Mouse (Mus musculus) CH12.LX (cell line): Measurements from ENCODE around the gene Cry2. TPM values are rescaled to one million over a fixed set of nuclear protein-coding genes. Genes with fewer than 3 reads are reported as not detected.

Source experiments
- DNase-seq: peaks from one replicate; pipeline ENCODE4 v3.0.0-alpha.2; 2013; ENCODE audit errors: extremely low read depth
- H3K27ac ChIP-seq: 2 replicates; pipeline ENCODE4 v1.5.1; 2012; ENCODE audit warnings: low read depth, mild to moderate bottlenecking, control low read depth, moderate library complexity; ENCODE audit not compliant: insufficient read depth
- H3K27me3 ChIP-seq: replicated peaks from 2 replicates; pipeline ENCODE3; 2012; ENCODE audit warnings: inconsistent platforms
- H3K36me3 ChIP-seq, 2 experiments: replicated peaks in 1 of 2; 2 replicates each; pipeline versions ENCODE3 to v1.6.1; 2012; ENCODE audit warnings: inconsistent platforms in 1 of 2, low read length in 1 of 2, mild to moderate bottlenecking in 1 of 2, mixed read lengths in 1 of 2, moderate library complexity in 1 of 2; ENCODE audit not compliant: control insufficient read depth in 1 of 2, insufficient read depth in 1 of 2
- H3K4me1 ChIP-seq, 2 experiments: 2 replicates each; pipeline ENCODE4 v1.6.1; 2012; ENCODE audit warnings: inconsistent platforms in 1 of 2, moderate library complexity in 1 of 2; ENCODE audit not compliant: insufficient read depth in 2 of 2, control insufficient read depth in 1 of 2
- H3K4me2 ChIP-seq: 2 replicates; pipeline ENCODE4 v1.6.1; 2012; ENCODE audit warnings: low read depth, mild to moderate bottlenecking, control low read depth; ENCODE audit not compliant: poor library complexity, insufficient read depth, severe bottlenecking
- H3K4me3 ChIP-seq, 3 experiments: fragments of 150-350 bp in 1 of 3; sonication (generic) in 1 of 3; replicated peaks in 1 of 3; 2 replicates each; pipeline versions ENCODE3 to v1.5.1; 2011 to 2012; ENCODE audit warnings: low read depth in 2 of 3, low read length in 2 of 3, mild to moderate bottlenecking in 2 of 3, moderate library complexity in 2 of 3, control low read depth in 1 of 3, improper control_type of control experiment in 1 of 3, inconsistent platforms in 1 of 3, mixed read lengths in 1 of 3; ENCODE audit not compliant: poor library complexity in 1 of 3
- H3K79me2 ChIP-seq: replicated peaks from 2 replicates; pipeline ENCODE4 v1.6.1; 2012; ENCODE audit warnings: mild to moderate bottlenecking, moderate library complexity; ENCODE audit not compliant: control insufficient read depth, poor library complexity, insufficient read depth, severe bottlenecking; ENCODE audit errors: extremely low read depth
- H3K9ac ChIP-seq: 2 replicates; pipeline ENCODE4 v1.6.1; 2012; ENCODE audit warnings: low read depth, mild to moderate bottlenecking, control low read depth, moderate library complexity; ENCODE audit not compliant: insufficient read depth
- H3K9me3 ChIP-seq: replicated peaks from 2 replicates; pipeline ENCODE3; 2012; ENCODE audit warnings: low read length, inconsistent platforms, mixed read lengths
- BHLHE40 ChIP-seq: IDR thresholded peaks from 2 replicates; pipeline ENCODE4 v1.6.1; 2011; ENCODE audit warnings: mild to moderate bottlenecking, low read depth, low read length, improper control_type of control experiment
- CHD2 ChIP-seq: IDR thresholded peaks from 2 replicates; pipeline ENCODE4 v1.6.1; 2011; ENCODE audit warnings: low read length, improper control_type of control experiment
- CTCF ChIP-seq, 2 experiments: IDR thresholded peaks in 1 of 2; conservative IDR thresholded peaks in 1 of 2; 2 replicates each; pipeline ENCODE4 v1.5.1; 2011 to 2012; ENCODE audit warnings: low read depth in 2 of 2, low read length in 2 of 2, improper control_type of control experiment in 1 of 2, inconsistent platforms in 1 of 2, mild to moderate bottlenecking in 1 of 2, moderate library complexity in 1 of 2
- ELF1 ChIP-seq: IDR thresholded peaks from 2 replicates; pipeline ENCODE4 v1.6.1; 2014; ENCODE audit warnings: low read depth, mild to moderate bottlenecking, inconsistent platforms, low read length, improper control_type of control experiment
- ETS1 ChIP-seq: conservative IDR thresholded peaks from 2 replicates; pipeline ENCODE4 v1.6.1; 2012; ENCODE audit warnings: low read depth, mild to moderate bottlenecking, inconsistent platforms, low read length, improper control_type of control experiment, moderate library complexity
- IRF4 ChIP-seq: IDR thresholded peaks from 2 replicates; pipeline ENCODE4 v1.6.1; 2014; ENCODE audit warnings: low read depth, mild to moderate bottlenecking, inconsistent platforms, low read length, improper control_type of control experiment
- KAT2A ChIP-seq: IDR thresholded peaks from 2 replicates; pipeline ENCODE4 v1.6.1; 2012; ENCODE audit warnings: low read length, improper control_type of control experiment, inconsistent platforms; ENCODE audit not compliant: insufficient replicate concordance
- MAX ChIP-seq: IDR thresholded peaks from 2 replicates; pipeline ENCODE4 v1.6.1; 2011; ENCODE audit warnings: low read length, improper control_type of control experiment
- MXI1 ChIP-seq: IDR thresholded peaks from 2 replicates; pipeline ENCODE4 v1.6.1; 2011; ENCODE audit warnings: mild to moderate bottlenecking, low read depth, low read length, improper control_type of control experiment
- MYC ChIP-seq: IDR thresholded peaks from 2 replicates; pipeline ENCODE4 v1.6.1; 2011; ENCODE audit warnings: low read depth, mild to moderate bottlenecking, improper control_type of control experiment, low read length
- NELFE ChIP-seq: IDR thresholded peaks from 2 replicates; pipeline ENCODE4 v1.6.1; 2011; ENCODE audit warnings: low read depth, low read length, improper control_type of control experiment
- POLR2A ChIP-seq: IDR thresholded peaks from 2 replicates; pipeline ENCODE4 v1.6.1; 2011; ENCODE audit warnings: low read depth, mild to moderate bottlenecking, improper control_type of control experiment, low read length
- RAD21 ChIP-seq: IDR thresholded peaks from 2 replicates; pipeline ENCODE4 v1.6.1; 2011; ENCODE audit warnings: low read depth, mild to moderate bottlenecking, low read length, improper control_type of control experiment, moderate library complexity
- RCOR1 ChIP-seq: conservative IDR thresholded peaks from 2 replicates; pipeline ENCODE4 v1.6.1; 2012; ENCODE audit warnings: low read depth, mild to moderate bottlenecking, inconsistent platforms, low read length, improper control_type of control experiment
- TCF12 ChIP-seq: IDR thresholded peaks from 2 replicates; pipeline ENCODE4 v1.6.1; 2014; ENCODE audit warnings: low read depth, mild to moderate bottlenecking, inconsistent platforms, low read length, improper control_type of control experiment
- UBTF ChIP-seq: IDR thresholded peaks from 2 replicates; pipeline ENCODE4 v1.6.1; 2012; ENCODE audit warnings: low read depth, mild to moderate bottlenecking, inconsistent platforms, low read length, improper control_type of control experiment, moderate library complexity
- ZC3H11A ChIP-seq: IDR thresholded peaks from 2 replicates; pipeline ENCODE4 v1.6.1; 2012; ENCODE audit warnings: low read depth, mild to moderate bottlenecking, inconsistent platforms, low read length, improper control_type of control experiment
- ZNF384 ChIP-seq: IDR thresholded peaks from 2 replicates; pipeline ENCODE4 v1.6.1; 2012; ENCODE audit warnings: low read depth, low read length, improper control_type of control experiment, inconsistent platforms
- dilution Hi-C: fragments of 300-500 bp; cut with MboI; formaldehyde crosslinking; loops from 2 replicates; pipeline ENCODE4 v1.14.3; 2020; ENCODE audit warnings: low sequenced_read_pairs; ENCODE audit not compliant: extremely low pct_unique_long_range_greater_than_20kb, extremely low pct_ligation_motif_present
- in situ Hi-C: fragments of 300-500 bp; cut with MboI; formaldehyde crosslinking; loops from 3 replicates; pipeline ENCODE4 v1.14.3; 2019; ENCODE audit warnings: low sequenced_read_pairs, low pct_ligation_motif_present, low pct_unique_long_range_greater_than_20kb, mixed read lengths
- polyA plus RNA-seq: library from polyadenylated mRNA; unstranded; fragments of >175 nt; gene quantifications from 2 replicates; pipeline ENCODE4 v1.2.1, GENCODE M21; 2012; ENCODE audit warnings: low read depth; ENCODE audit not compliant: insufficient read length
- total RNA-seq, 2 experiments: library from RNA; depleted of rRNA; stranded (reverse); fragments of 300-350 nt in 1 of 2; fragments of >200 nt in 1 of 2; gene quantifications; 2 replicates each; pipeline ENCODE4 v1.2.3; 2012 to 2014

Cry2 gene
- total and polyA plus RNA-seq, 3 experiments: 4.3 to 15.9 (median 12.7) TPM

DNA sequence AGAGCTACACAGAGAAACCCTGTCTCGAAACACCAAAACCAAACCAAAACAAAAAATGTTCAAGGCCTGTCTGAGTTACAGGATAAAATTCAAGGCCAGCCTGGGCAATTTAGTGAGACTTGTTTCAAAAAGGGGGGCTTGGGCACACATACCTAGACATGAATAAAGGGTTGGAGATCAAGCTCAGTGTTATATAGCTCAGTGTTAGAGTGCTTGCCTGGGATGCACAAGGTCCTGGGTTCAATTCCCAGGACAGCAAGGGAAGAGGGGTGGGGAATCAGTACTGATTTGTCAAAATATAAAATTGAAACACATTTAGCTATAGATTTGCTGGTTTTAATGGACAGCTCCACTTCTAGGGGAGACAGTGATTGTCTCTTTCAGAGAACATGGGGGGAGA lies 27.4 kb upstream of the Cry2 start:
- in situ Hi-C loops (no loop called here), dilution Hi-C loops (no loop called here)
- DNase-seq: no peak
- peaks cover 8% of the 10 kb centered on the region for H3K9me3 ChIP-seq
- H3K4me2 ChIP-seq: no peak overlapping the region
- H3K9ac ChIP-seq: no peak overlapping the region
- H3K4me1 ChIP-seq: peaks cover 23 to 39% of the 10 kb centered on the region in 2 experiments
- peaks cover 6% of the 10 kb centered on the region for H3K79me2 ChIP-seq
- H3K27me3 ChIP-seq: peaks cover 51% of the 10 kb centered on the region
- no peak overlapping the region for H3K4me3 ChIP-seq
- H3K36me3 ChIP-seq: peaks cover 0 to 13% of the 10 kb centered on the region in 2 experiments
- no peak overlapping the region for H3K27ac ChIP-seq
- TF ChIP-seq ZC3H11A (no peak), RCOR1 (no peak), RAD21 (no peak), MYC (no peak), NELFE (no peak), ZNF384 (no peak), KAT2A (no peak), IRF4 (no peak), CTCF (conservative IDR thresholded peaks at IDR 0.05 in 1 of 2, IDR thresholded peaks at IDR 0.05 in 1 of 2; ENCODE audit: low read depth in 2 of 2, low read length in 2 of 2) (no peak), POLR2A (no peak), BHLHE40 (no peak), UBTF (no peak), ETS1 (no peak), MAX (no peak), ELF1 (no peak), TCF12 (no peak), CHD2 (no peak), MXI1 (no peak)
- TF ChIP-seq, all 38 proteins: peak for 0

DNA sequence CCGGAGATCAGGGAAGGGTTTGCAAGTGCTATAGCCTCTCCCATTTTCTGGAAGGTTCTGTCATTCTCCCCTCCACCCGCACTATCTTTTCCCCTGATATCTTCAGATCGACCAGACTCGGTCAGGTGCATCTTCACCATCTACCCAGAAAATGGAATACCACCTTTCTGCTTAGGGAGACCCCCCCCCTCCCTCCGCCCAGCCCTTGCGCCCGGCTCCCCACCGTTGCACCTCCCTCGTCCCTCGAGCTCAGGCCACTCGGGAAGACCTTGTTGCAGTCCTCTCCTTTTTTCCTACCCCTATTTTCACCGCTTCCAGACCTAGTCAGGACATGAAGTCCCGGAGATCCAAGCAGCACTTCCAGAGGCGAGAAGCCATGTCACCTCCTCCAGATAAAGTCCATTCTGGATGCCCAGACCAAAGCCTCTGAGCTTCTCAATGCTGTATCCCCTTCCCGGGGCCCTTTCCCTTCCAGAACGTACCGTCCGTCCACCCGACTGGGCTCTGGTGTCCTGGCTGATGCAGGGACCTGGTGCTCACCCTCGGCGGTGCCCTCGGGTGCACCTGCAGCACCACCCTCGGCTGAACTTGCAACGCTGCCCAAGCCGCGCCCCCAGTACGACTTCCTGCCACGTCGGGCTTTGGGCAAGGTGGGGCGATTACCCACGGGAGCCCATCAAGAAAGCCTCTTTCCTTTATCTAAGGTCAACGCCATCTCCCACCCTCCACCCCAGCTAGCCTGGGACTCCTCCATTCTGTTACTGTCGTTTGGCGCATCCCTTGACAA lies 26.3 kb upstream of the Cry2 start, which contains the start of gene Slc35c1:
Gene Slc35c1, minus strand, starts transcription at position 618 of the 787 bp plus-strand sequence.
- Histone ChIP-seq H3K4me3 (peak within 1 kb of the TSS; percentile 90 to 96 (median 92)), H3K9me3 (peaks cover 8% of the 10 kb centered on the region), H3K27ac (peak within 1 kb of the TSS; percentile 43; the same call in 1 of the 2 replicates), H3K4me1 (peaks cover 23 to 46% of the 10 kb centered on the region in 2 experiments), H3K36me3 (peaks cover 0 to 17% of the 10 kb centered on the region in 2 experiments), H3K9ac (peak within 1 kb of the TSS; percentile 60; the same call in 1 of the 2 replicates), H3K79me2 (peaks cover 6% of the 10 kb centered on the region), H3K27me3 (peaks cover 43% of the 10 kb centered on the region), H3K4me2 (peak within 1 kb of the TSS; percentile 47)
- no peak for TF ChIP-seq BHLHE40
- no peak for TF ChIP-seq MAX
- no peak for TF ChIP-seq MYC
- no peak for TF ChIP-seq NELFE
- TF ChIP-seq ZC3H11A: no peak
- TF ChIP-seq TCF12: no peak
- DNase-seq: no peak
- dilution Hi-C loops (no loop called here), in situ Hi-C loops (no loop called here)
